Mouse (Mus musculus): ENCODE results near the gene Ctcf. TPM values are rescaled to one million over a fixed set of nuclear protein-coding genes. Genes with fewer than 3 reads are reported as not detected.
"Not testable (repeated sequence)": the region's sequence is repeated elsewhere in the genome, so short reads cannot be mapped to it uniquely, and the experiment has no call there.

Gene Ctcf
- polyA plus RNA-seq (2014; fragmentation: Nextera tagmentation; extraction: Ambion mirVana), result 81.3 and 85.6 TPM in 2 replicates

- peak within 1 kb of the TSS; percentile 93 for H3K4me3 ChIP-seq (ENCODE audit: low read depth, low read length)
- peak within 1 kb of the TSS; percentile 88 for H3K4me2 ChIP-seq (ENCODE audit: low read depth, low read length)
- peak within 1 kb of the TSS; percentile 100 for H3K9ac ChIP-seq (replicated peaks; ENCODE audit: low read depth, low read length)
- under 1% methylated on average over 46 of the region's 126 CpGs for WGBS
- no peaks in the 10 kb centered on the region for H3K9me3 ChIP-seq (ENCODE audit: control insufficient read depth, low read length)
- H3K27me3 ChIP-seq (ENCODE audit: control insufficient read depth, insufficient read depth, low read length), result no peaks in the 10 kb centered on the region
- H3K27ac ChIP-seq (ENCODE audit: low read depth, low read length), result peak within 1 kb of the TSS; percentile 100
- peak; percentile 94 for ATAC-seq (ENCODE audit: low read depth)
- H3K4me1 ChIP-seq (ENCODE audit: control insufficient read depth, insufficient read depth, low read length), result peaks cover 25% of the 10 kb centered on the region
- H3K36me3 ChIP-seq (ENCODE audit: control insufficient read depth, insufficient read depth, low read length), result no peaks in the 10 kb centered on the region
These were observed at the start of gene Ctcf for GRCm38 (mm10) chr8:105636018-105636962. Gene Ctcf, plus strand, starts transcription at chr8:105636568.

GRCm38 (mm10) chr8:105592431-105592830 lies 43.9 kb upstream of the Ctcf start:
- H3K36me3 ChIP-seq (ENCODE audit: control insufficient read depth, insufficient read depth, low read length), result no peaks in the 10 kb centered on the region
- 89% methylated on average over 2 of the region's 2 CpGs for WGBS
- no peaks in the 10 kb centered on the region for H3K27me3 ChIP-seq (ENCODE audit: control insufficient read depth, insufficient read depth, low read length)
- no peak for ATAC-seq (ENCODE audit: low read depth)
- H3K9me3 ChIP-seq (ENCODE audit: control insufficient read depth, low read length), result no peaks in the 10 kb centered on the region
- no peak overlapping the region for H3K9ac ChIP-seq (replicated peaks; ENCODE audit: low read depth, low read length)
- H3K27ac ChIP-seq (ENCODE audit: low read depth, low read length), result no peak overlapping the region
- H3K4me1 ChIP-seq (ENCODE audit: control insufficient read depth, insufficient read depth, low read length), result no peaks in the 10 kb centered on the region
- H3K4me2 ChIP-seq (ENCODE audit: low read depth, low read length), result no peak overlapping the region
- no peak overlapping the region for H3K4me3 ChIP-seq (ENCODE audit: low read depth, low read length)

- H3K27ac ChIP-seq (ENCODE audit: low read depth, low read length), result no peak overlapping the region
- 25% methylated on average over 15 of the region's 15 CpGs for WGBS
- no peaks in the 10 kb centered on the region for H3K27me3 ChIP-seq (ENCODE audit: control insufficient read depth, insufficient read depth, low read length)
- no peak overlapping the region for H3K9ac ChIP-seq (replicated peaks; ENCODE audit: low read depth, low read length)
- H3K4me3 ChIP-seq (ENCODE audit: low read depth, low read length), result no peak overlapping the region
- no peaks in the 10 kb centered on the region for H3K36me3 ChIP-seq (ENCODE audit: control insufficient read depth, insufficient read depth, low read length)
- ATAC-seq (ENCODE audit: low read depth), result no peak
- no peak overlapping the region for H3K4me2 ChIP-seq (ENCODE audit: low read depth, low read length)
- H3K4me1 ChIP-seq (ENCODE audit: control insufficient read depth, insufficient read depth, low read length), result no peaks in the 10 kb centered on the region
- no peaks in the 10 kb centered on the region for H3K9me3 ChIP-seq (ENCODE audit: control insufficient read depth, low read length)
These were observed 42.5 kb upstream of the Ctcf start for GRCm38 (mm10) chr8:105593859-105594258.

DNA sequence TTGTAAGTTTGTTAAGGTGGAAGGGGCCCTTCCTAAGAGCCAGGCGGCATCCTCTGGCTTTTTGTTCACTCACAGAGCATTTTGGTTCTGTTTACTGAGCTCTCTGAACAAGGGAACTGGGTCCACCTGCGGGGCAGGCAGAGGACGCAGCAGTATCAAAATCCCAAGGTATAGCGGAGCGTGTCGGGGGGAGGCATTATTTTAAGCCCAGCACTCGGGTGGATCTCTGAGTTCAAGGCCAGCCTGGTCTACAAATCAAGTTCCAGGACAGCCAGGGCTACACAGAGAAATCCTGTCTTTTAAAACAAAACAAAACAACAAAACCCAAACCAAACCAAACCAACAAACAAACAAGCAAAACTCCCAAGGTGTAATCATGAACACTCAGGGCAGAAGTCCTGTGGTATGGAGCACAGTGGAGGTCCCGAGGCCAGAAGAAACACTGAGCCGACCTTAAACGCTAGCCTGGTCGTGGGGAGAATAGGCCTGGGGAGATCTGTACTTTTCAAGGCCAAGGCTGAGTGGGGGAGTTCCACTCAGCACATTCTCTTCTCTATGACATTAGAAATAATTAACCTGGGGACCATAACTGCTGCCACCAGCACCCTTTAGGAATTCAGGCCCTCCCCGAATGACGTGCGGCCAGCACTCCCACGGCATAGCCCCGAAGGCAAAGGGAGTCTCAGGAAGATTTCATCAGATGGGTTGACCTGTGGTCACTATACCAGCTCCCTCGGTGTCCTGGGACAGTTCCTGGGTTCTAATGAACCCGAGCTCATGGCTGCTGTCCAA lies 41.7 kb upstream of the Ctcf start:
- Histone ChIP-seq H3K9me3 (ENCODE audit: control insufficient read depth, low read length) (no peaks in the 10 kb centered on the region), H3K4me2 (ENCODE audit: low read depth, low read length) (no peak overlapping the region), H3K36me3 (ENCODE audit: control insufficient read depth, insufficient read depth, low read length) (no peaks in the 10 kb centered on the region), H3K27me3 (ENCODE audit: control insufficient read depth, insufficient read depth, low read length) (no peaks in the 10 kb centered on the region), H3K4me3 (ENCODE audit: low read depth, low read length) (no peak overlapping the region), H3K9ac (replicated peaks; ENCODE audit: low read depth, low read length) (no peak overlapping the region), H3K4me1 (ENCODE audit: control insufficient read depth, insufficient read depth, low read length) (no peaks in the 10 kb centered on the region), H3K27ac (ENCODE audit: low read depth, low read length) (no peak overlapping the region)
- ATAC-seq (ENCODE audit: low read depth), result no peak
- WGBS, result 82% methylated on average over 18 of the region's 18 CpGs

- no peaks in the 10 kb centered on the region for H3K36me3 ChIP-seq (ENCODE audit: control insufficient read depth, insufficient read depth, low read length)
- 3% methylated on average over 14 of the region's 14 CpGs for WGBS
- H3K9ac ChIP-seq (replicated peaks; ENCODE audit: low read depth, low read length), result no peak overlapping the region
- H3K27ac ChIP-seq (ENCODE audit: low read depth, low read length), result no peak overlapping the region
- ATAC-seq (ENCODE audit: low read depth), result peak; percentile 28; the same call in 1 of the 2 replicates
- H3K9me3 ChIP-seq (ENCODE audit: control insufficient read depth, low read length), result no peaks in the 10 kb centered on the region
- H3K27me3 ChIP-seq (ENCODE audit: control insufficient read depth, insufficient read depth, low read length), result no peaks in the 10 kb centered on the region
- H3K4me1 ChIP-seq (ENCODE audit: control insufficient read depth, insufficient read depth, low read length), result no peaks in the 10 kb centered on the region
- H3K4me3 ChIP-seq (ENCODE audit: low read depth, low read length), result no peak overlapping the region
- no peak overlapping the region for H3K4me2 ChIP-seq (ENCODE audit: low read depth, low read length)
These were observed 39.9 kb upstream of the Ctcf start for GRCm38 (mm10) chr8:105596362-105597034.

DNA sequence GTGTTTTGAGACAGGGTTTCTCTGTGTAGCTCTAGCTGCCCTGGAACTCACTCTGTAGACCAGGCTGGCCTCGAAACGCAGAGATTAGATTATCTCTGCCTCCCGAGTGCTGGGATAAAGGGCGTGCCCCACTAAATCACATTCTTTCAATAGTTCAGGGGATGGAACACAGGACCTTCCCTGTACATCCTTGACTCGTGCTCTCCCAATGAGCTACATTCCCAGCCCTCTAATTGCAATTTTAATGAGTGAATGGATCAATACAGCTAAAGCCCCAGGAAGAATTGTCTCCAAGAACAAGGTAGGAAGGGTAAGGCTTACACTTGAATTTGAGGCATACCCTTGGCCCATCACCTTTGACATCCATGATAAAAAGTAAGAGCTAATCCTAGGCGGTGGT lies 37.6 kb upstream of the Ctcf start:
- Histone ChIP-seq H3K36me3 (ENCODE audit: control insufficient read depth, insufficient read depth, low read length) (no peaks in the 10 kb centered on the region), H3K27ac (ENCODE audit: low read depth, low read length) (no peak overlapping the region), H3K4me2 (ENCODE audit: low read depth, low read length) (no peak overlapping the region), H3K27me3 (ENCODE audit: control insufficient read depth, insufficient read depth, low read length) (no peaks in the 10 kb centered on the region), H3K9me3 (ENCODE audit: control insufficient read depth, low read length) (no peaks in the 10 kb centered on the region), H3K4me1 (ENCODE audit: control insufficient read depth, insufficient read depth, low read length) (no peaks in the 10 kb centered on the region), H3K9ac (replicated peaks; ENCODE audit: low read depth, low read length) (no peak overlapping the region), H3K4me3 (ENCODE audit: low read depth, low read length) (no peak overlapping the region)
- ATAC-seq (ENCODE audit: low read depth), result no peak
- 80% methylated on average over 6 of the region's 6 CpGs for WGBS

- no peaks in the 10 kb centered on the region for H3K27me3 ChIP-seq (ENCODE audit: control insufficient read depth, insufficient read depth, low read length)
- H3K4me1 ChIP-seq (ENCODE audit: control insufficient read depth, insufficient read depth, low read length), result peaks cover 9% of the 10 kb centered on the region
- no peak overlapping the region for H3K9ac ChIP-seq (replicated peaks; ENCODE audit: low read depth, low read length)
- no peaks in the 10 kb centered on the region for H3K36me3 ChIP-seq (ENCODE audit: control insufficient read depth, insufficient read depth, low read length)
- no peaks in the 10 kb centered on the region for H3K9me3 ChIP-seq (ENCODE audit: control insufficient read depth, low read length)
- ATAC-seq (ENCODE audit: low read depth), result no peak
- H3K4me3 ChIP-seq (ENCODE audit: low read depth, low read length), result no peak overlapping the region
- 76% methylated on average over 5 of the region's 5 CpGs for WGBS
- no peak overlapping the region for H3K27ac ChIP-seq (ENCODE audit: low read depth, low read length)
- H3K4me2 ChIP-seq (ENCODE audit: low read depth, low read length), result no peak overlapping the region
These were observed 35.1 kb upstream of the Ctcf start for GRCm38 (mm10) chr8:105601301-105601700.

DNA sequence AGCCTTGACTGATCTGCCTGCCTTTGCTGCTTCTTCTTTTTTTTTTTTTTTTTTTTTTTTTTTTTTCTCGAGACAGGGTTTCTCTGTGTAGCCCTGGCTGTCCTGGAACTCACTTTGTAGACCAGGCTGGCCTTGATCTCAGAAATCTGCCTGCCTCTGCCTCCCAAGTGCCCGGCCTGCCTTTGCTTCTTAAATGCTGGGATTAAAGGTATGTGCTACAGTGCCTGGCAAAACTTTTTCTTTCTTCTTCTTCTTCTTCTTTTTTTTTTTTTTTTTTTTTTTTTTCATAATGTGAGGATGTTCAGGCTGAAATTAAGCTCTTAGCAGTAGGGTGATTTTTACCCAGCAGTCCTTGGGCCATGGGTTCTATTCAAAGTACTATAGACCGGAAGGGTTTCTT lies 33.8 kb upstream of the Ctcf start:
- peaks cover 16% of the 10 kb centered on the region for H3K4me1 ChIP-seq (ENCODE audit: control insufficient read depth, insufficient read depth, low read length)
- not testable (repeated sequence) for H3K27me3 ChIP-seq (ENCODE audit: control insufficient read depth, insufficient read depth, low read length); H3K9me3 ChIP-seq (ENCODE audit: control insufficient read depth, low read length); H3K36me3 ChIP-seq (ENCODE audit: control insufficient read depth, insufficient read depth, low read length); H3K27ac ChIP-seq (ENCODE audit: low read depth, low read length); H3K4me3 ChIP-seq (ENCODE audit: low read depth, low read length); ATAC-seq (ENCODE audit: low read depth); H3K4me2 ChIP-seq (ENCODE audit: low read depth, low read length); H3K9ac ChIP-seq (replicated peaks; ENCODE audit: low read depth, low read length)
- 98% methylated on average over 2 of the region's 3 CpGs for WGBS

All from neural tube, embryonic 14.5 days (tissue).